Mouse (Mus musculus) kidney, embryonic 16.5 days (tissue): ENCODE measurements around the gene Ankar. TPM values are rescaled to one million over a fixed set of nuclear protein-coding genes. Genes with fewer than 3 reads are reported as not detected.

Experiments
- ATAC-seq: fragments of 200-750 bp; cut with Nextera tagmentation; 2 replicates; pipeline ENCODE4 v1.8.0; 2017; ENCODE audit warnings: moderate TSS enrichment; ENCODE audit not compliant: low FRiP score, low TSS enrichment
- H3K27ac ChIP-seq: fragments of 300-500 bp; sonication (generic); 2 replicates; pipeline ENCODE4 v1.5.1; 2014; ENCODE audit warnings: low read length
- H3K27me3 ChIP-seq: fragments of 300-500 bp; sonication (generic); 2 replicates; pipeline ENCODE4 v1.6.1; 2014; ENCODE audit warnings: low read length, control low read depth, mixed read lengths; ENCODE audit not compliant: insufficient read depth
- H3K36me3 ChIP-seq: fragments of 300-500 bp; sonication (generic); 2 replicates; pipeline ENCODE4 v1.6.1; 2014; ENCODE audit warnings: low read length, control low read depth, mixed read lengths; ENCODE audit not compliant: insufficient read depth
- H3K4me1 ChIP-seq: fragments of 300-500 bp; sonication (generic); 2 replicates; pipeline ENCODE4 v1.6.1; 2014; ENCODE audit warnings: low read length, control low read depth, mixed read lengths; ENCODE audit not compliant: insufficient read depth
- H3K4me2 ChIP-seq: fragments of 300-500 bp; sonication (generic); replicated peaks from 2 replicates; pipeline ENCODE4 v1.6.1; 2014; ENCODE audit warnings: low read depth, low read length
- H3K4me3 ChIP-seq: fragments of 300-500 bp; sonication (generic); 2 replicates; pipeline ENCODE4 v1.5.1; 2014; ENCODE audit warnings: mild to moderate bottlenecking, low read length
- H3K9ac ChIP-seq: fragments of 300-500 bp; sonication (generic); replicated peaks from 2 replicates; pipeline ENCODE4 v1.6.1; 2014; ENCODE audit warnings: low read length
- H3K9me3 ChIP-seq: fragments of 300-500 bp; sonication (generic); 2 replicates; pipeline ENCODE4 v1.6.1; 2016; ENCODE audit warnings: low read length, control low read depth
- WGBS: fragments of 180-500 bp; shearing (Covaris S2); extraction: QIAGEN DNeasy Blood & Tissue Kit; methylation state at CpG from one replicate; pipeline ENCODE4 v1.1.7; 2014; 5-methylcytosine and 5-hydroxymethylcytosine counted together
- polyA plus RNA-seq: library from polyadenylated mRNA; unstranded; fragments of >200 nt; fragmentation: Nextera tagmentation; extraction: Ambion mirVana; gene quantifications from 2 replicates; pipeline ENCODE4 v1.2.1, GENCODE M21; 2015

Ankar gene
- polyA plus RNA-seq, 1 experiment from 2014 or later = 0.05 TPM

DNA sequence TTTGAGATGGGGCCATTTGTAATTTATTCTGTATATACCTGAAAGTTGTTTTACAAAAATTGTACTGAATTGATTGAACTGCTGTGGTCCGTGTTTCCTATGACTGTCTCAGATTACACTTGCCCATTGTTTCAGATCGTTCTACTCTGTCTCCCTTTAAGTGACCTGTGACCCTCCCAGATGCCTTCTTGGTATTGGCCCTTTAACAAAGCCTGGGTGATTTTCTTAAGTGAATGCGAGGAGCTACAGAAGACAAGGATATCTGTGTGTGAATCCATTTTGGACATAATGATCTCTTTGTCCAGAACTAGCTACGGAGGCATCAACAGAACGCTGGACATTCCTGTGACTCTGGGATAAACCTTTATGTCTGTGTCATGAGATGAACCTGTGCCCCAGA lies 65.2 kb downstream of the Ankar start:
- no peaks in the 10 kb centered on the region; the same call in 1 of the 2 replicates for H3K9me3 ChIP-seq
- no peak overlapping the region for H3K9ac ChIP-seq
- WGBS = 52% methylated on average over 5 of the region's 5 CpGs
- no peak overlapping the region for H3K27ac ChIP-seq
- H3K36me3 ChIP-seq = peaks cover 8% of the 10 kb centered on the region
- H3K4me2 ChIP-seq = no peak overlapping the region
- H3K4me3 ChIP-seq = no peak overlapping the region
- no peaks in the 10 kb centered on the region for H3K27me3 ChIP-seq
- no peak for ATAC-seq
- no peaks in the 10 kb centered on the region for H3K4me1 ChIP-seq

DNA sequence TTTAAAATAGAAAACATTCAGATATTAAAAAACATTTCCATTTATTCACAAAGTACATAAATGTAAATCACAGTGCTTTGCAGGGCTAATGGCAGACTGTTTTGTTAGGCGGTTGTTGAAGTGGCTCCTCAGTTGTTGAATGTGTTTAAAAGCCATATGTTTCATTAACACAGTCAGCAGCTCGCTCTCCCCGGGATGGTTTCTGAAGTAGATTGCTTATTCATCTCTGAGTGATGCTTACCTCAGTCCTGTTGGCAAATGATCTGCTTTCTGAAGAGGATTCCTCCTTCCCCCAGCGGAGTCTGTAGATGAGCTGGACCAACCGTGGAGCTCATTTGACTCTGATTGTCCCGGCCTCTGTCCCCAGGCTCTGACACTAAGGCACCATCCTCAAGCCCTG lies 88.2 kb downstream of the Ankar start:
- Histone ChIP-seq H3K4me3 (no peak overlapping the region), H3K36me3 (peaks cover 58% of the 10 kb centered on the region), H3K9me3 (no peaks in the 10 kb centered on the region), H3K27me3 (no peaks in the 10 kb centered on the region), H3K27ac (no peak overlapping the region), H3K4me1 (no peaks in the 10 kb centered on the region), H3K4me2 (no peak overlapping the region), H3K9ac (no peak overlapping the region)
- WGBS = 98% methylated on average over 6 of the region's 6 CpGs
- ATAC-seq = no peak

GRCm38 (mm10) chr1:72609887-72610877 lies 90.2 kb downstream of the Ankar start:
- H3K27me3 ChIP-seq = no peaks in the 10 kb centered on the region
- 89% methylated on average over 23 of the region's 23 CpGs for WGBS
- no peak overlapping the region for H3K4me2 ChIP-seq
- no peaks in the 10 kb centered on the region for H3K9me3 ChIP-seq
- H3K4me3 ChIP-seq = no peak overlapping the region
- H3K4me1 ChIP-seq = no peaks in the 10 kb centered on the region
- H3K9ac ChIP-seq = no peak overlapping the region
- no peak overlapping the region for H3K27ac ChIP-seq
- peaks cover 46% of the 10 kb centered on the region for H3K36me3 ChIP-seq
- ATAC-seq = no peak

DNA sequence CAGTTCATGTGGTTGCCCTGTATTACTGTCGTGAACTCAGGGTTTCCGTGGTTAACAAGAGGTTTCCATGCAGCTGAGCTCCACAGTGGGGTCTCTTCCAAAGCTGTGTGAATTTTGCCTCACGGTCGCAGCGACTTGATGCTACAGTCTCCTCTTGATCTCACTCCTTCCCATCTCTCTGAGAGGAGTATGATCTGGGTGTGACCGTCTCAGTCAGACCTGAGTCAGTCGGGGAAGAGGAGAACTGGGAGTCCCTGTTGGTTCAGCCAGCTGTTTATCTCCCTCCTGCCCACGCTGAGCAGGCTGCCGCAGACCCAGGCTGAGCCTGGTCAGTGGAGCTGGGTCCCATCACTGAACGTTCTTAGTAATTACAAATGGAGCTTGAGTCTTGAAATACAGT lies 91.2 kb downstream of the Ankar start:
- Histone ChIP-seq H3K9me3 (no peaks in the 10 kb centered on the region), H3K36me3 (peaks cover 39% of the 10 kb centered on the region), H3K27me3 (no peaks in the 10 kb centered on the region), H3K4me1 (no peaks in the 10 kb centered on the region), H3K27ac (no peak overlapping the region), H3K4me2 (no peak overlapping the region), H3K4me3 (no peak overlapping the region), H3K9ac (no peak overlapping the region)
- no peak for ATAC-seq
- WGBS = 89% methylated on average over 10 of the region's 10 CpGs

- Histone ChIP-seq H3K4me1 (no peaks in the 10 kb centered on the region), H3K27me3 (no peaks in the 10 kb centered on the region), H3K9ac (no peak overlapping the region), H3K27ac (no peak overlapping the region), H3K36me3 (peaks cover 25% of the 10 kb centered on the region), H3K4me2 (no peak overlapping the region), H3K9me3 (no peaks in the 10 kb centered on the region), H3K4me3 (no peak overlapping the region)
- 61% methylated on average over 12 of the region's 12 CpGs for WGBS
- ATAC-seq = peak; percentile 42; the same call in 1 of the 2 replicates
Observed at GRCm38 (mm10) chr1:72606186-72606673, 94.1 kb downstream of the Ankar start.

DNA sequence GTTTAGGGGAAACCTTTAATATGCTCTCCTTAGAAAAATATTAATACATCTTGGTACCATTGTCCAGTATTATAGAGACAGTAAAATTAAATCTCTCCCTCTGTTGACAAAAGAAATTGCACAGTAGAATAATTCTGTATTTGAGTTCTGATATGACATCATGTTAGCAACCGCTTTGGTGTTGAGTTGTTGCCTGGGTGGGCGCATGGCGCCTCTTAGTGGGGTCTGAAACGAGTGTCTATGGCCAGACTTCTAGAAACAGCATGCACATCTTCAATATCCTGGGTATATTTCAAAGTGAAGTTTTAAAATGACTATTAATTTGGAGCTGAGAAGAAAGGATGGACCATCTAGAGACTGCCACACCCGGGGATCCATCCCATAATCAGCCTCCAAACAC lies 97.6 kb downstream of the Ankar start:
- Histone ChIP-seq H3K9ac (no peak overlapping the region), H3K4me3 (no peak overlapping the region), H3K27ac (no peak overlapping the region), H3K27me3 (no peaks in the 10 kb centered on the region), H3K4me2 (no peak overlapping the region), H3K36me3 (peaks cover 13% of the 10 kb centered on the region), H3K4me1 (peaks cover 14% of the 10 kb centered on the region), H3K9me3 (no peaks in the 10 kb centered on the region)
- ATAC-seq = no peak
- 89% methylated on average over 5 of the region's 5 CpGs for WGBS

DNA sequence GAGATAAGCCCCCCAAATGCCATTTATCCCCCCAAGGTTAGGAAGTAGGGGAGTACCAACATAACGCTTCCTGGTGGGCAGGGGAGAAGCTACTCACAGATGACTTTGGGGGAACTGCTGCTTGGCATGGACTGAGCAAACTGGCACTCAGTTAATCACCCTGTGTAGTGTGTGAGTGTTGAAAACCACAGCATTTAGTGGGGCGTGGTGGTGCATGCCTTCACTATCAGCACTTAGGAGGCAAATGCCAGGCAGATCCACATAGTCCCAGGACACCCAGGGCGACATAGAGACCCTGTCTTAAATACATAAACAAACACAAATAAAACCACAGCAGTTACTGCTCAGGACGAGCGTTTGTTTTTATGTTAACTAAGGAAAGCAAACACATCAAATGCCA lies 98.2 kb downstream of the Ankar start:
- Histone ChIP-seq H3K27me3 (no peaks in the 10 kb centered on the region), H3K4me1 (peaks cover 14% of the 10 kb centered on the region), H3K36me3 (peaks cover 12% of the 10 kb centered on the region), H3K27ac (no peak overlapping the region), H3K9me3 (no peaks in the 10 kb centered on the region), H3K9ac (no peak overlapping the region), H3K4me3 (no peak overlapping the region), H3K4me2 (no peak overlapping the region)
- 79% methylated on average over 5 of the region's 5 CpGs for WGBS
- ATAC-seq = no peak

- Histone ChIP-seq H3K9ac (no peak overlapping the region), H3K4me3 (no peak overlapping the region), H3K27ac (no peak overlapping the region), H3K27me3 (no peaks in the 10 kb centered on the region), H3K4me1 (peaks cover 14% of the 10 kb centered on the region), H3K4me2 (no peak overlapping the region), H3K36me3 (peaks cover 21% of the 10 kb centered on the region), H3K9me3 (no peaks in the 10 kb centered on the region)
- WGBS = 88% methylated on average over 7 of the region's 7 CpGs
- no peak; the same call in 1 of the 2 replicates for ATAC-seq
Observed at GRCm38 (mm10) chr1:72601233-72601632, 99.1 kb downstream of the Ankar start.

DNA sequence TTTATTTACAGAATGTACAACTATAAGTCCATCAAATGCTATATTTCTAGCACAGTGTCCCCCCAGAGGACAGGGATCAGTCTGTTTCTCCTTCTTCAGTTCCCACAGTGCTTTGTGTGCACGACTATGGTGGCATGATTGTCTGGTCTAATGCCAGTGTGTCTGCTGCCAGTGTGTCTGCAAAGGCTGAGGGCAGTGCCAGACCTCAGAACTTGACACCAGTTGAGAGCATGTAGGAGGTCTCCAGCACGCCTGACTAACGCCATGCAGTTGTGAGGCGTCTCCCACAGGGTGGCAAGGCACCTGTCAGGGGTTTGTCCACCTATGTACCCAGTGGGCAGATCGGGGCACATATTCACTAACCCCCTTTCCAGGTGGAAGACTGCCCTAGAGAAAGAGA lies 99.6 kb downstream of the Ankar start:
- no peak overlapping the region for H3K4me2 ChIP-seq
- no peak overlapping the region for H3K27ac ChIP-seq
- H3K27me3 ChIP-seq = no peaks in the 10 kb centered on the region
- peaks cover 25% of the 10 kb centered on the region for H3K36me3 ChIP-seq
- no peak overlapping the region for H3K4me3 ChIP-seq
- H3K9me3 ChIP-seq = no peaks in the 10 kb centered on the region
- no peak overlapping the region for H3K9ac ChIP-seq
- peaks cover 14% of the 10 kb centered on the region for H3K4me1 ChIP-seq
- peak; percentile 49; the same call in 1 of the 2 replicates for ATAC-seq
- WGBS = 80% methylated on average over 5 of the region's 5 CpGs
